Mouse (Mus musculus) cerebral cortex, adult 2 months (tissue): ENCODE data around the gene Phospho1.

Source experiments
- WGBS: fragments of 180-500 bp; shearing (Covaris S2); methylation state at CpG from one replicate; pipeline ENCODE4 v1.1.7; 2018; 5-methylcytosine and 5-hydroxymethylcytosine counted together

Phospho1 gene

GRCm38 (mm10) chr11:95860071-95860490 is 35.8 kb downstream of the Phospho1 start:
- WGBS: 41% methylated on average over 3 of the region's 3 CpGs

GRCm38 (mm10) chr11:95861397-95861796 is 37.1 kb downstream of the Phospho1 start:
- 90% methylated on average over 8 of the region's 8 CpGs for WGBS

GRCm38 (mm10) chr11:95869442-95869841 is 45.1 kb downstream of the Phospho1 start:
- WGBS: 92% methylated on average over 4 of the region's 4 CpGs

GRCm38 (mm10) chr11:95869918-95870470 is 45.7 kb downstream of the Phospho1 start:
- WGBS: 74% methylated on average over 6 of the region's 6 CpGs

GRCm38 (mm10) chr11:95875804-95876203 is 51.5 kb downstream of the Phospho1 start:
- WGBS: 33% methylated on average over 9 of the region's 9 CpGs

GRCm38 (mm10) chr11:95876296-95876695 is 52.0 kb downstream of the Phospho1 start:
- 22% methylated on average over 7 of the region's 7 CpGs for WGBS

- 92% methylated on average over 2 of the region's 2 CpGs for WGBS
These were observed 55.6 kb downstream of the Phospho1 start for GRCm38 (mm10) chr11:95879861-95880260.
